ENCODE assay signal across 21 mouse cellular contexts in the genomic region with DNA sequence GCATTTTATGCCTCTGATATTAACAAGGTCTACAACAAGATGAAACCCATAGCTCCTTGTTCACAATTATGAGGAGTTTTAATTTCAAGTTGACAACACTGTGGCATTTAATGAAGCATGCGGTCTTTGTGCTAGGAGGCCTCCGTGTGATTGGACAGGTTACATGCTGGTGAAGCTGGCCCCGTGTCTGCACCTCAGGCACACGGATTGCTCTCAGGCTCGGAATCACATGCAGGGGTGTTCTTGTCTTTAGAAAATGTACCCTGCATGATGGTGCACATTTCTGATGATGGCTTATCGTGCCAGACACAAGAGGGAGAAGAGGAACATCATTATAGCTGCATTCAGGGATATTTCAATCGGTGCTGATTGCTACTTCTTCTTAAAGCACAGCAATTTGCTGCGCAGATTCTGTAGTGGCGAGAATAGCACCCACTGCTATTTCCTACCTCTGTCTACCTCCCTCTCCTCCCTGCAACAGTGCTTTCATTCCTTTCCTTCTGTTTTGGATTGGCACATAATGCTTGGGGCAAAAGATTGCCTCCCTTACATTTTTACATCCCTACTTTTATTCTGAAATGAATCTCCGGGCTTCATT.
DNase-seq lines count a peak whose midpoint lies in the region; ATAC-seq lines count a peak whose summit lies in the region.
"Had no signal": no experiment of that assay in that cellular context is flagged by ENCODE, and none has a peak within 500 bp of the region (broad histone marks: within the 10 kb centered on the region; RNA-seq: fewer than 3 reads in every experiment).

No protein-coding gene starts in this region.

- H3K4me3 ChIP-seq in forebrain, embryonic 13.5 days: no peak overlapping the region
- H3K4me3 ChIP-seq in neural tube, embryonic 15.5 days (replicated peaks): no peak overlapping the region
- H3K4me3 ChIP-seq: liver, embryonic 15.5 days; lung, embryonic 15.5 days had no signal

- DNase-seq in frontal cortex, postnatal 14 days (ENCODE audit: low spot score in 2 of 2): no peak
- DNase-seq in left cerebral cortex, postnatal 25 days (ENCODE audit: low spot score in 2 of 2): peak; percentile 21 to 47
- no peak for DNase-seq in left cerebral cortex, adult 11 months (ENCODE audit: low spot score)
- DNase-seq in thymus, adult 18-20 months: no peak
- DNase-seq: adrenal gland, postnatal 14 days; cerebellum, adult 11 months; cerebellum, postnatal 10 days; gastrocnemius, postnatal 14 days; heart, adult 11 months; kidney, adult 11 months; kidney, postnatal 4 days; liver; lung, postnatal 4 days; thymus, postnatal 14 days had no signal

- intact Hi-C loops in left cerebral cortex, postnatal 25 days (cut with DNase I): no loop called here

- H3K4me2 ChIP-seq in forebrain, embryonic 13.5 days: peak overlapping the region; percentile 33
- H3K4me2 ChIP-seq in neural tube, embryonic 15.5 days: 0 out of 2 replicates have a peak overlapping the region, but pooled peaks have one; percentile 19
- H3K4me2 ChIP-seq: heart, embryonic 11.5 days; liver, embryonic 15.5 days; lung, embryonic 15.5 days had no signal

- 29% methylated on average over 10 of the region's 10 CpGs for WGBS in forebrain, embryonic 13.5 days
- 43% methylated on average over 10 of the region's 10 CpGs for WGBS in neural tube, embryonic 15.5 days

- H3K9me3 ChIP-seq in forebrain, embryonic 13.5 days (replicated peaks): no peaks in the 10 kb centered on the region
- H3K9me3 ChIP-seq in neural tube, embryonic 15.5 days (replicated peaks): no peaks in the 10 kb centered on the region
- H3K9me3 ChIP-seq: liver, embryonic 15.5 days; lung, embryonic 15.5 days had no signal

- peak; percentile 83 for ATAC-seq in frontal cortex, adult (ENCODE audit: low TSS enrichment)
- ATAC-seq in forebrain, embryonic 13.5 days: peak; percentile 63
- peak; percentile 50 for ATAC-seq in neural tube, embryonic 15.5 days (ENCODE audit: low FRiP score)
- no peak for ATAC-seq in erythroid progenitor cell, adult 5-6 weeks (replicated peaks; ENCODE audit: low FRiP score, poor library complexity, severe bottlenecking)

- peak overlapping the region; percentile 57 for H3K27ac ChIP-seq in forebrain, embryonic 13.5 days
- no peak overlapping the region for H3K27ac ChIP-seq in neural tube, embryonic 15.5 days (replicated peaks)
- H3K27ac ChIP-seq: liver, embryonic 15.5 days; lung, embryonic 15.5 days had no signal

- peaks cover 41% of the 10 kb centered on the region for H3K4me1 ChIP-seq in forebrain, embryonic 13.5 days
- peaks cover 12% of the 10 kb centered on the region for H3K4me1 ChIP-seq in neural tube, embryonic 15.5 days
- H3K4me1 ChIP-seq: liver, embryonic 15.5 days; lung, embryonic 15.5 days had no signal

- peaks cover 5% of the 10 kb centered on the region; the same call in 1 of the 2 replicates for H3K27me3 ChIP-seq in forebrain, embryonic 13.5 days
- H3K27me3 ChIP-seq in neural tube, embryonic 15.5 days (replicated peaks): no peaks in the 10 kb centered on the region
- H3K27me3 ChIP-seq: liver, embryonic 15.5 days; lung, embryonic 15.5 days had no signal

- peak overlapping the region; percentile 8 for H3K9ac ChIP-seq in forebrain, embryonic 13.5 days
- no peak overlapping the region for H3K9ac ChIP-seq in neural tube, embryonic 15.5 days (replicated peaks)
- H3K9ac ChIP-seq: liver, embryonic 15.5 days; lung, embryonic 15.5 days had no signal

- no peaks in the 10 kb centered on the region for H3K36me3 ChIP-seq in forebrain, embryonic 13.5 days (ENCODE audit: poor library complexity, severe bottlenecking)
- no peaks in the 10 kb centered on the region for H3K36me3 ChIP-seq in neural tube, embryonic 15.5 days
- H3K36me3 ChIP-seq: liver, embryonic 15.5 days; lung, embryonic 15.5 days had no signal

Comparison
In these comparisons a context has a peak if more than half of its experiments do, and no peak if none do; other contexts are left out.
1. DNase-seq: peak in left cerebral cortex, postnatal 25 days (2 of 2); none in frontal cortex, postnatal 14 days (0 of 2), left cerebral cortex, adult 11 months (single experiment) and thymus, adult 18-20 months (0 of 2).